Mouse (Mus musculus) ES-Bruce4 (cell line): ENCODE measurements around the gene Spdef.

Experiments
- CTCF ChIP-seq: IDR thresholded peaks from one replicate; pipeline ENCODE4 v1.8.1; 2011; ENCODE audit warnings: low read depth, low read length
- POLR2A ChIP-seq: IDR thresholded peaks from one replicate; pipeline ENCODE4 v1.8.1; 2011; ENCODE audit warnings: low read length; ENCODE audit not compliant: insufficient read depth

DNA sequence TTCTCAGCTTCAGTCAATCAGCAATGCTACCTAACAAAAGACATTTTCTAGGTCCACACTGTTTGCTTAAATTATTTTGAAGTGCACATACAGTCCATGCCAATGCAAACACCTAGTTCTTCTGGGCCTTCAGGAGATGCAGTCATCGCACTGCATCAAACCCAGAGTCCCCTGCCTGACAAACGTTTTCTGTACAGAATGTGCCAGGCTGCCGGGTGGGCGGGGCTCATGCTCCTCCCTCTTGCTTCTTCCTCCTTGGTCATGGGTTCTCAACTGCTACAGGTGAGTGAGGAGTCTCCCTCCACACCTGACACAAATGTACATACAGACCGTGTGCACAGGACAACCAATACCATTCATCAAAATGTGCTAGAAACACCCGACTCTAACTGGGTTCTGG, 31.4 kb upstream of the Spdef start:
- TF ChIP-seq CTCF (no peak), POLR2A (no peak)
